In the genomic region with DNA sequence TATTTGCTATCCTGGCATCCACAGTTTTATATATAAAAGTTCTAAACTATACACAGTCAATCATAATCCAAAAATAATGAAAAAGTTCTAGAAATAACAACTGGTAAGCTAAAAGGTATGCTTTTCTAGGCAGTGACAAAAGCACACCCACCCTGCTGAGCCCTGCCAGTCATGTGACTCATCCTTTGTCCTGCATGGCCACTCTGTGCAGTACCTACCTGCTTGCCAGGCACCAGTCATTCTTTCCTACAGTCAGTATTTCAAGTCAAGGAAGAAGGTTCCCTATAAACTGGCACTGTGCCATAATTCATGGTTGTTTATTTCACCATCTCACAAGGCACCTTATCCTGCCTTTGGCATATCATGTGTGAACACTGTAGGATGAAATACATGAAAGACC, we compare ENCODE assay signal across 27 mouse cellular contexts. TPM values are rescaled to one million over a fixed set of nuclear protein-coding genes. Genes with fewer than 3 reads are reported as not detected.
DNase-seq lines count a peak whose midpoint lies in the region; ATAC-seq and TF ChIP-seq lines count a peak whose summit lies in the region.
"Had no signal": no experiment of that assay in that cellular context is flagged by ENCODE, and none has a peak within 500 bp of the region (broad histone marks: within the 10 kb centered on the region; RNA-seq: fewer than 3 reads in every experiment).

No protein-coding gene starts in this region.

- no peaks in the 10 kb centered on the region for H3K9me3 ChIP-seq in forebrain, embryonic 12.5 days
- no peaks in the 10 kb centered on the region for H3K9me3 ChIP-seq in forebrain, embryonic 15.5 days
- H3K9me3 ChIP-seq in hindbrain, embryonic 15.5 days = no peaks in the 10 kb centered on the region
- no peaks in the 10 kb centered on the region for H3K9me3 ChIP-seq in hindbrain, postnatal 0 days (ENCODE audit: low read length)
- H3K9me3 ChIP-seq: embryonic facial prominence, embryonic 13.5 days; heart, embryonic 15.5 days; limb, embryonic 10.5 days; liver, embryonic 15.5 days had no signal

- H3K9ac ChIP-seq in forebrain, embryonic 12.5 days = no peak overlapping the region
- no peak overlapping the region for H3K9ac ChIP-seq in forebrain, embryonic 15.5 days (replicated peaks)
- no peak overlapping the region for H3K9ac ChIP-seq in hindbrain, embryonic 15.5 days
- no peak overlapping the region for H3K9ac ChIP-seq in hindbrain, postnatal 0 days (replicated peaks; ENCODE audit: low read length)
- H3K9ac ChIP-seq: embryonic facial prominence, embryonic 13.5 days; heart, embryonic 15.5 days; liver, embryonic 15.5 days had no signal

- TF ChIP-seq CTCF in hindbrain, postnatal 0 days (IDR thresholded peaks at IDR 0.05; ENCODE audit: low read depth) = no peak

- no peak overlapping the region for H3K4me2 ChIP-seq in forebrain, embryonic 12.5 days
- no peak overlapping the region for H3K4me2 ChIP-seq in forebrain, embryonic 15.5 days (replicated peaks)
- H3K4me2 ChIP-seq in hindbrain, embryonic 15.5 days = no peak overlapping the region
- H3K4me2 ChIP-seq in hindbrain, postnatal 0 days (ENCODE audit: low read depth, low read length) = no peak overlapping the region
- H3K4me2 ChIP-seq: embryonic facial prominence, embryonic 13.5 days; heart, embryonic 15.5 days; liver, embryonic 15.5 days had no signal

- H3K4me3 ChIP-seq in forebrain, embryonic 12.5 days (replicated peaks) = no peak overlapping the region
- H3K4me3 ChIP-seq in forebrain, embryonic 15.5 days = no peak overlapping the region
- no peak overlapping the region for H3K4me3 ChIP-seq in hindbrain, embryonic 15.5 days
- no peak overlapping the region for H3K4me3 ChIP-seq in hindbrain, postnatal 0 days (ENCODE audit: low read length)
- H3K4me3 ChIP-seq: embryonic facial prominence, embryonic 13.5 days; erythroblast, embryonic 14.5 days; gastrocnemius, adult 2 months; heart, embryonic 15.5 days; limb, embryonic 10.5 days; liver, embryonic 15.5 days had no signal

- no peak for DNase-seq in hindbrain, postnatal 0 days (ENCODE audit: low spot score)
- DNase-seq in 3T3-L1 (ENCODE audit: low read depth, low spot score) (peak; percentile 63), MN1 (ENCODE audit: low spot score) (peak; percentile 23)
- no peak for DNase-seq in adrenal gland, adult 18-20 months (ENCODE audit: low spot score in 2 of 2)
- DNase-seq: adrenal gland, postnatal 25 days; B cell, adult 2 months; cerebellum, adult 11 months; embryo, embryonic 11 days; gastrocnemius, adult 2 months; kidney, adult 9 months; kidney, postnatal 14 days; liver; right cerebral cortex, adult 18-20 months; right cerebral cortex, postnatal 4 days; thymus, postnatal 25 days had no signal

- no peaks in the 10 kb centered on the region for H3K36me3 ChIP-seq in forebrain, embryonic 12.5 days (replicated peaks)
- no peaks in the 10 kb centered on the region for H3K36me3 ChIP-seq in forebrain, embryonic 15.5 days
- H3K36me3 ChIP-seq in hindbrain, embryonic 15.5 days = no peaks in the 10 kb centered on the region
- H3K36me3 ChIP-seq in hindbrain, postnatal 0 days (ENCODE audit: insufficient read depth, low read length) = no peaks in the 10 kb centered on the region
- H3K36me3 ChIP-seq: embryonic facial prominence, embryonic 13.5 days; heart, embryonic 15.5 days; limb, embryonic 10.5 days; liver, embryonic 15.5 days had no signal

- H3K27me3 ChIP-seq in forebrain, embryonic 12.5 days = no peaks in the 10 kb centered on the region
- no peaks in the 10 kb centered on the region for H3K27me3 ChIP-seq in forebrain, embryonic 15.5 days
- no peaks in the 10 kb centered on the region for H3K27me3 ChIP-seq in hindbrain, embryonic 15.5 days
- no peaks in the 10 kb centered on the region for H3K27me3 ChIP-seq in hindbrain, postnatal 0 days (ENCODE audit: insufficient read depth, low read length)
- H3K27me3 ChIP-seq: CH12.LX; embryonic facial prominence, embryonic 13.5 days; heart, embryonic 15.5 days; liver, embryonic 15.5 days had no signal

- H3K4me1 ChIP-seq in forebrain, embryonic 12.5 days = peaks cover 6% of the 10 kb centered on the region; the same call in 1 of the 2 replicates
- H3K4me1 ChIP-seq in forebrain, embryonic 15.5 days = no peaks in the 10 kb centered on the region
- 0 out of 2 replicates have a peak, but pooled peaks cover 3% of the 10 kb centered on the region for H3K4me1 ChIP-seq in hindbrain, embryonic 15.5 days (replicated peaks)
- no peaks in the 10 kb centered on the region for H3K4me1 ChIP-seq in hindbrain, postnatal 0 days (ENCODE audit: insufficient read depth, low read length)
- H3K4me1 ChIP-seq: embryonic facial prominence, embryonic 13.5 days; heart, embryonic 15.5 days; limb, embryonic 10.5 days; liver, embryonic 15.5 days had no signal

- ATAC-seq in forebrain, embryonic 12.5 days (ENCODE audit: low FRiP score) = peak; percentile 23; the same call in 1 of the 2 replicates
- no peak for ATAC-seq in forebrain, embryonic 15.5 days (replicated peaks)
- ATAC-seq in hindbrain, embryonic 15.5 days (ENCODE audit: low FRiP score, low read depth) = 0 out of 2 replicates have a peak, but pooled peaks have one; percentile 55
- no peak for ATAC-seq in hindbrain, postnatal 0 days
- ATAC-seq: intestine, embryonic 16.5 days; lung, postnatal 0 days had no signal

- no peak overlapping the region for H3K27ac ChIP-seq in forebrain, embryonic 12.5 days
- no peak overlapping the region for H3K27ac ChIP-seq in forebrain, embryonic 15.5 days (replicated peaks)
- no peak overlapping the region for H3K27ac ChIP-seq in hindbrain, embryonic 15.5 days (replicated peaks)
- no peak overlapping the region for H3K27ac ChIP-seq in hindbrain, postnatal 0 days
- H3K27ac ChIP-seq: embryonic facial prominence, embryonic 13.5 days; gastrocnemius, adult 2 months; heart, embryonic 15.5 days; limb, embryonic 10.5 days; liver, embryonic 15.5 days; macrophage had no signal

RNA-seq across cellular contexts. Expression of a gene that starts 37.2 kb away (rescaled TPM):
- 26.6 and 28.3 TPM in 2 replicates for polyA plus RNA-seq in forebrain, embryonic 12.5 days (2016; fragmentation: Nextera tagmentation; extraction: Ambion mirVana)
- polyA plus RNA-seq in forebrain, embryonic 15.5 days (2015; fragmentation: Nextera tagmentation; extraction: Ambion mirVana) = 18.9 and 26.6 TPM in 2 replicates
- polyA plus RNA-seq in hindbrain, embryonic 15.5 days (2015; fragmentation: Nextera tagmentation; extraction: Ambion mirVana) = 78.4 and 82.0 TPM in 2 replicates
- total RNA-seq in hindbrain, postnatal 0 days (2014; rRNA removed) = 86.3 and 88.2 TPM in 2 replicates
- 53.8 and 54.8 TPM in 2 replicates for polyA plus RNA-seq in hindbrain, postnatal 0 days (2015; fragmentation: Nextera tagmentation; extraction: Ambion mirVana)
- 1 to 10 TPM; 3.6 to 5.4 TPM for total RNA-seq in adrenal gland, adult 18-20 months (2021)
- total RNA-seq: CH12.LX had no signal
- polyA plus RNA-seq: erythroblast, embryonic 14.5 days; macrophage had no signal

Comparison
In these comparisons a context has a peak if more than half of its experiments do, and no peak if none do; other contexts are left out.
1. ATAC-seq: peak in forebrain, embryonic 12.5 days (single experiment) and hindbrain, embryonic 15.5 days (single experiment); none in forebrain, embryonic 15.5 days (single experiment) and hindbrain, postnatal 0 days (single experiment).
2. DNase-seq: peak in 3T3-L1 (single experiment) and MN1 (single experiment); none in hindbrain, postnatal 0 days (single experiment) and adrenal gland, adult 18-20 months (0 of 2).